Mouse (Mus musculus): ENCODE results near the gene Zfp933. TPM values are rescaled to one million over a fixed set of nuclear protein-coding genes. Genes with fewer than 3 reads are reported as not detected.

The Zfp933 gene
- total and polyA plus RNA-seq, 3 experiments: 2.0 to 5.6 (median 3.0) TPM

GRCm38 (mm10) chr4:147862051-147862450, 13.9 kb upstream of the Zfp933 start:
- dilution Hi-C loops (cut with MboI; ENCODE audit: extremely low pct_ligation_motif_present, extremely low pct_unique_long_range_greater_than_20kb, low sequenced_read_pairs) (no loop called here), in situ Hi-C loops (cut with MboI; ENCODE audit: low pct_ligation_motif_present, low pct_unique_long_range_greater_than_20kb, low sequenced_read_pairs) (no loop called here)
- Histone ChIP-seq H3K79me2 (replicated peaks; ENCODE audit: control insufficient read depth, extremely low read depth, insufficient read depth, poor library complexity, severe bottlenecking) (peaks cover 3% of the 10 kb centered on the region; the same call in 1 of the 2 replicates), H3K27ac (ENCODE audit: insufficient read depth, low read depth) (no peak overlapping the region), H3K4me2 (ENCODE audit: insufficient read depth, low read depth, poor library complexity, severe bottlenecking) (no peak overlapping the region), H3K36me3 (replicated peaks in 1 of 2; ENCODE audit: control insufficient read depth in 1 of 2, insufficient read depth in 1 of 2, low read length in 1 of 2) (peaks cover 52 to 63% of the 10 kb centered on the region in 2 experiments), H3K9me3 (replicated peaks; ENCODE audit: low read length) (no peaks in the 10 kb centered on the region), H3K4me3 (replicated peaks in 1 of 3; ENCODE audit: low read depth in 2 of 3, low read length in 2 of 3, poor library complexity in 1 of 3) (no peak overlapping the region), H3K4me1 (ENCODE audit: control insufficient read depth in 1 of 2, insufficient read depth in 2 of 2) (peaks cover 0 to 9% of the 10 kb centered on the region in 2 experiments; a peak in 1 of 4 replicates), H3K27me3 (replicated peaks) (no peaks in the 10 kb centered on the region), H3K9ac (ENCODE audit: insufficient read depth, low read depth) (no peak overlapping the region)
- DNase-seq (ENCODE audit: extremely low read depth): no peak
- TF ChIP-seq MYC (IDR thresholded peaks at IDR 0.05; ENCODE audit: low read depth, low read length): no peak
- TF ChIP-seq ELF1 (IDR thresholded peaks at IDR 0.05; ENCODE audit: low read depth, low read length): no peak
- TF ChIP-seq JUND (conservative IDR thresholded peaks at IDR 0.05; ENCODE audit: low read depth, low read length): no peak
- no peak for TF ChIP-seq EP300 (IDR thresholded peaks at IDR 0.05; ENCODE audit: low read length)
- TF ChIP-seq HCFC1 (IDR thresholded peaks at IDR 0.05; ENCODE audit: low read depth, low read length): no peak

- Histone ChIP-seq H3K36me3 (replicated peaks in 1 of 2; ENCODE audit: control insufficient read depth in 1 of 2, insufficient read depth in 1 of 2, low read length in 1 of 2) (peaks cover 0 to 5% of the 10 kb centered on the region in 2 experiments), H3K9me3 (replicated peaks; ENCODE audit: low read length) (no peaks in the 10 kb centered on the region), H3K9ac (ENCODE audit: insufficient read depth, low read depth) (no peak overlapping the region), H3K4me3 (replicated peaks in 1 of 3; ENCODE audit: low read depth in 2 of 3, low read length in 2 of 3, poor library complexity in 1 of 3) (no peak overlapping the region), H3K27me3 (replicated peaks) (no peaks in the 10 kb centered on the region), H3K27ac (ENCODE audit: insufficient read depth, low read depth) (no peak overlapping the region), H3K4me1 (ENCODE audit: control insufficient read depth in 1 of 2, insufficient read depth in 2 of 2) (peaks cover 6 to 34% of the 10 kb centered on the region in 2 experiments; a peak in 2 of 4 replicates), H3K79me2 (replicated peaks; ENCODE audit: control insufficient read depth, extremely low read depth, insufficient read depth, poor library complexity, severe bottlenecking) (no peaks in the 10 kb centered on the region; the same call in 1 of the 2 replicates), H3K4me2 (ENCODE audit: insufficient read depth, low read depth, poor library complexity, severe bottlenecking) (no peak overlapping the region)
- no peak for DNase-seq (ENCODE audit: extremely low read depth)
- dilution Hi-C loops (cut with MboI; ENCODE audit: extremely low pct_ligation_motif_present, extremely low pct_unique_long_range_greater_than_20kb, low sequenced_read_pairs): no loop called here
- in situ Hi-C loops (cut with MboI; ENCODE audit: low pct_ligation_motif_present, low pct_unique_long_range_greater_than_20kb, low sequenced_read_pairs): no loop called here
- TF ChIP-seq POLR2AphosphoS2 (IDR thresholded peaks at IDR 0.05; ENCODE audit: low read depth, low read length): no peak
- TF ChIP-seq TBP (conservative IDR thresholded peaks at IDR 0.05; ENCODE audit: low read depth, low read length): no peak
- no peak for TF ChIP-seq USF1 (IDR thresholded peaks at IDR 0.05; ENCODE audit: low read depth, low read length)
- TF ChIP-seq CHD1 (IDR thresholded peaks at IDR 0.05; ENCODE audit: low read depth, low read length): no peak
- TF ChIP-seq ZC3H11A (IDR thresholded peaks at IDR 0.05; ENCODE audit: low read depth, low read length): no peak
- TF ChIP-seq SIN3A (IDR thresholded peaks at IDR 0.05; ENCODE audit: low read length): no peak
- no peak for TF ChIP-seq ETS1 (conservative IDR thresholded peaks at IDR 0.05; ENCODE audit: low read depth, low read length)
- TF ChIP-seq SMC3 (IDR thresholded peaks at IDR 0.05; ENCODE audit: low read depth, low read length): no peak
- no peak for TF ChIP-seq JUN (IDR thresholded peaks at IDR 0.05; ENCODE audit: insufficient read depth, low read depth, low read length)
- no peak for TF ChIP-seq NRF1 (IDR thresholded peaks at IDR 0.05; ENCODE audit: low read depth, low read length)
- TF ChIP-seq POLR2A (IDR thresholded peaks at IDR 0.05; ENCODE audit: low read depth, low read length): no peak
- no peak for TF ChIP-seq BHLHE40 (IDR thresholded peaks at IDR 0.05; ENCODE audit: low read depth, low read length)
- TF ChIP-seq ZMIZ1 (IDR thresholded peaks at IDR 0.05; ENCODE audit: low read depth, low read length): no peak
- no peak for TF ChIP-seq MXI1 (IDR thresholded peaks at IDR 0.05; ENCODE audit: low read depth, low read length)
- no peak for TF ChIP-seq EP300 (IDR thresholded peaks at IDR 0.05; ENCODE audit: low read length)
- no peak for TF ChIP-seq MAX (IDR thresholded peaks at IDR 0.05; ENCODE audit: low read length)
- TF ChIP-seq ZNF384 (IDR thresholded peaks at IDR 0.05; ENCODE audit: low read depth, low read length): no peak
- no peak for TF ChIP-seq E2F4 (IDR thresholded peaks at IDR 0.05; ENCODE audit: insufficient replicate concordance, low read depth, low read length)
Measured at GRCm38 (mm10) chr4:147850776-147851175, 2.6 kb upstream of the Zfp933 start.

All from CH12.LX (cell line).